Mouse (Mus musculus) cortical plate, adult 2 months (tissue): ENCODE data around the gene Pigv.

Experiments used
- CTCF ChIP-seq: fragments of 200-500 bp; IDR thresholded peaks from 2 replicates; pipeline ENCODE4 v1.5.1; 2011; ENCODE audit warnings: mild to moderate bottlenecking, control low read depth, low read length; ENCODE audit not compliant: insufficient read depth; ENCODE audit errors: extremely low read depth
- POLR2A ChIP-seq: fragments of 200-500 bp; IDR thresholded peaks from 2 replicates; pipeline ENCODE4 v1.6.1; 2011; ENCODE audit warnings: mild to moderate bottlenecking, low read length, control low read depth; ENCODE audit not compliant: insufficient read depth; ENCODE audit errors: extremely low read depth

GRCm38 (mm10) chr4:133662945-133663344 is 9.5 kb downstream of the Pigv start:
- TF ChIP-seq CTCF: no peak
- no peak for TF ChIP-seq POLR2A
